Mouse (Mus musculus) liver, postnatal 0 days (tissue): ENCODE data around the gene Arhgap22.

Experiments
- CTCF ChIP-seq: sonication (generic); IDR thresholded peaks from 2 replicates; pipeline ENCODE4 v1.5.1; 2016; ENCODE audit warnings: antibody characterized with exemption, low read depth
- EP300 ChIP-seq: IDR thresholded peaks from 2 replicates; pipeline ENCODE4 v1.6.1; 2016; ENCODE audit warnings: antibody characterized with exemption, low read depth, mild to moderate bottlenecking

DNA sequence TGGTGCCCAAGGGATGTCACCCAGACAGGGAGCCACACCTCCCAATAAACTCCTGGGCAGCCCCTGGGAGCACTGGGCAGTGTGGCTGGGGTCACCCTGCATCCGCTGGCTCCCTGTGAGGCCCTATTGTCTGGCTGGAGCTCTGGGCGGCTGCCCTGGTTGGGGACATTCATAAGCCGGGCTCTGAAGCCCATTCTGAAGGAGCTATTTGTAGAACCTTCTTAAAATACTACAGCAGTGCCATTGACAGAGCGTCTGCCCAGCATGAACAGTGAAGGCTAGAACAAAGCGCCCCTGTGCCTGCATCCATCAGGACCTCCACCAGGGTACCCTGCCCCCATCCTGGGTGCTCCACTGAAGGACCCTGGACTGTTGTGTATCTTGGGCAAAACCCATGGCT lies 114.5 kb downstream of the Arhgap22 start:
- TF ChIP-seq EP300: no peak
- no peak for TF ChIP-seq CTCF
